Comparison of ENCODE assay signal across 27 mouse cellular contexts in genomic region chr14:23045322-23045721, GRCm38 (mm10).
DNase-seq lines count a peak whose midpoint lies in the region; ATAC-seq and TF ChIP-seq lines count a peak whose summit lies in the region.
"Had no signal": no experiment of that assay in that cellular context is flagged by ENCODE, and none has a peak within 500 bp of the region (broad histone marks: within the 10 kb centered on the region; RNA-seq: fewer than 3 reads in every experiment).

No protein-coding gene starts in this region.

- in situ Hi-C loops in CH12.LX (cut with MboI; ENCODE audit: low pct_ligation_motif_present, low pct_unique_long_range_greater_than_20kb, low sequenced_read_pairs), result loop anchor here (25.0 kb wide), 3 partner anchors 233 to 458 kb away; no protein-coding TSS in a partner anchor

- H3K4me2 ChIP-seq in CH12.LX (ENCODE audit: insufficient read depth, low read depth, poor library complexity, severe bottlenecking), result no peak overlapping the region
- H3K4me2 ChIP-seq in forebrain, embryonic 11.5 days (ENCODE audit: low read depth, low read length, severe bottlenecking), result no peak overlapping the region
- H3K4me2 ChIP-seq: embryonic facial prominence, embryonic 12.5 days; forebrain, embryonic 13.5 days; forebrain, embryonic 15.5 days had no signal

- H3K27ac ChIP-seq in CH12.LX (ENCODE audit: insufficient read depth, low read depth), result no peak overlapping the region
- 0 out of 2 replicates have a peak overlapping the region, but pooled peaks have one; percentile 57 for H3K27ac ChIP-seq in limb, embryonic 10.5 days
- no peak overlapping the region for H3K27ac ChIP-seq in forebrain, embryonic 11.5 days (ENCODE audit: low read depth, low read length)
- H3K27ac ChIP-seq: embryonic facial prominence, embryonic 10.5 days; embryonic facial prominence, embryonic 12.5 days; forebrain, embryonic 10.5 days; forebrain, embryonic 13.5 days; forebrain, embryonic 15.5 days had no signal

- no peaks in the 10 kb centered on the region for H3K27me3 ChIP-seq in CH12.LX (replicated peaks)
- peaks cover 29% of the 10 kb centered on the region; the same call in 1 of the 2 replicates for H3K27me3 ChIP-seq in limb, embryonic 10.5 days (ENCODE audit: low read depth, poor library complexity, severe bottlenecking)
- H3K27me3 ChIP-seq in forebrain, embryonic 11.5 days (ENCODE audit: control insufficient read depth, insufficient read depth, low read length), result no peaks in the 10 kb centered on the region
- H3K27me3 ChIP-seq: embryonic facial prominence, embryonic 12.5 days; forebrain, embryonic 15.5 days; Patski had no signal

- no peaks in the 10 kb centered on the region for H3K79me2 ChIP-seq in CH12.LX (replicated peaks; ENCODE audit: control insufficient read depth, extremely low read depth, insufficient read depth, poor library complexity, severe bottlenecking)

- no peak overlapping the region for H3K9ac ChIP-seq in CH12.LX (ENCODE audit: insufficient read depth, low read depth)
- H3K9ac ChIP-seq in forebrain, embryonic 11.5 days (ENCODE audit: low read length), result no peak overlapping the region
- H3K9ac ChIP-seq: embryonic facial prominence, embryonic 12.5 days; forebrain, embryonic 13.5 days; forebrain, embryonic 15.5 days; forebrain, postnatal 0 days had no signal

- no peak overlapping the region for H3K4me3 ChIP-seq in CH12.LX (replicated peaks in 1 of 3; ENCODE audit: low read depth in 2 of 3, low read length in 2 of 3, poor library complexity in 1 of 3)
- no peak overlapping the region for H3K4me3 ChIP-seq in limb, embryonic 10.5 days
- H3K4me3 ChIP-seq in forebrain, embryonic 11.5 days (ENCODE audit: low read depth, low read length), result no peak overlapping the region
- H3K4me3 ChIP-seq: embryonic facial prominence, embryonic 10.5 days; embryonic facial prominence, embryonic 12.5 days; forebrain, embryonic 10.5 days; forebrain, embryonic 13.5 days; forebrain, embryonic 15.5 days had no signal

- no peaks in the 10 kb centered on the region for H3K9me3 ChIP-seq in CH12.LX (replicated peaks; ENCODE audit: low read length)
- H3K9me3 ChIP-seq in limb, embryonic 10.5 days (replicated peaks), result no peaks in the 10 kb centered on the region
- H3K9me3 ChIP-seq in forebrain, embryonic 11.5 days (ENCODE audit: control insufficient read depth, low read length), result no peaks in the 10 kb centered on the region
- H3K9me3 ChIP-seq: embryonic facial prominence, embryonic 10.5 days; embryonic facial prominence, embryonic 12.5 days; forebrain, embryonic 10.5 days; forebrain, embryonic 13.5 days; forebrain, embryonic 15.5 days had no signal

- ATAC-seq in common myeloid progenitor, adult 5-6 weeks (replicated peaks; ENCODE audit: low read depth, poor library complexity, severe bottlenecking), result peak; percentile 72; the same call in 1 of the 2 replicates
- no peak for ATAC-seq in activated CD4-positive, CD25-positive, alpha-beta regulatory T cell, adult 4 months
- ATAC-seq in forebrain, embryonic 11.5 days (replicated peaks; ENCODE audit: low FRiP score), result no peak
- ATAC-seq: CD4-positive, CD25-positive, alpha-beta regulatory T cell, adult 4 months; forebrain, embryonic 13.5 days; forebrain, embryonic 15.5 days; forebrain, postnatal 0 days; Patski had no signal

- WGBS in limb, embryonic 10.5 days, result 12% methylated on average over 1 of the region's 1 CpGs
- WGBS in forebrain, embryonic 11.5 days, result 12% methylated on average over 1 of the region's 1 CpGs

- no peak for TF ChIP-seq RAD21 in CH12.LX (IDR thresholded peaks at IDR 0.05; ENCODE audit: low read depth, low read length)

- dilution Hi-C loops in CH12.LX (cut with MboI; ENCODE audit: extremely low pct_ligation_motif_present, extremely low pct_unique_long_range_greater_than_20kb, low sequenced_read_pairs), result no loop called here

- no peak for TF ChIP-seq POLR2A in CH12.LX (IDR thresholded peaks at IDR 0.05; ENCODE audit: low read depth, low read length)

- H3K4me1 ChIP-seq in CH12.LX (ENCODE audit: control insufficient read depth in 1 of 2, insufficient read depth in 2 of 2), result peaks cover 4 to 19% of the 10 kb centered on the region in 2 experiments; a peak in 2 of 4 replicates
- peaks cover 50% of the 10 kb centered on the region for H3K4me1 ChIP-seq in limb, embryonic 10.5 days
- no peaks in the 10 kb centered on the region for H3K4me1 ChIP-seq in forebrain, embryonic 11.5 days (replicated peaks; ENCODE audit: control insufficient read depth, insufficient read depth, low read length)
- H3K4me1 ChIP-seq: embryonic facial prominence, embryonic 12.5 days; forebrain, embryonic 13.5 days; forebrain, embryonic 15.5 days had no signal

- TF ChIP-seq EP300 in CH12.LX (IDR thresholded peaks at IDR 0.05; ENCODE audit: low read length), result no peak

- no peaks in the 10 kb centered on the region for H3K36me3 ChIP-seq in CH12.LX (replicated peaks in 1 of 2; ENCODE audit: control insufficient read depth in 1 of 2, insufficient read depth in 1 of 2, low read length in 1 of 2)
- no peaks in the 10 kb centered on the region for H3K36me3 ChIP-seq in limb, embryonic 10.5 days
- H3K36me3 ChIP-seq in forebrain, embryonic 11.5 days (ENCODE audit: control insufficient read depth, insufficient read depth, low read length), result no peaks in the 10 kb centered on the region
- H3K36me3 ChIP-seq: embryonic facial prominence, embryonic 10.5 days; embryonic facial prominence, embryonic 12.5 days; forebrain, embryonic 10.5 days; forebrain, embryonic 15.5 days had no signal

- no peak for TF ChIP-seq CTCF in CH12.LX (conservative IDR thresholded peaks at IDR 0.05 in 1 of 2, IDR thresholded peaks at IDR 0.05 in 1 of 2; ENCODE audit: low read depth in 2 of 2, low read length in 2 of 2)

- DNase-seq in 416B (ENCODE audit: low read depth) (peak; percentile 32), CH12.LX (ENCODE audit: extremely low read depth) (peak; percentile 17)
- no peak for DNase-seq in limb, embryonic 10.5 days (ENCODE audit: low spot score)
- no peak for DNase-seq in thymus, postnatal 0 days (ENCODE audit: low spot score)
- no peak for DNase-seq in right cerebral cortex, postnatal 4 days
- DNase-seq in forebrain, embryonic 11.5 days (ENCODE audit: low spot score), result no peak
- DNase-seq: adrenal gland, adult 2 months; adrenal gland, postnatal 10 days; adrenal gland, postnatal 25 days; B cell, adult 2 months; cerebellum, adult 11 months; cerebellum, adult 18-20 months; cerebellum, adult 8-10 months; cerebellum, adult 9-11 months; cerebellum, postnatal 14 days; cerebellum, postnatal 36 days; embryo, embryonic 11 days; forebrain, postnatal 0 days had no signal

TF ChIP-seq in CH12.LX, 34 proteins besides CTCF, POLR2A, EP300 and RAD21:
- TF ChIP-seq POLR2AphosphoS2 (IDR thresholded peaks at IDR 0.05; ENCODE audit: low read depth, low read length) (no peak), USF2 (conservative IDR thresholded peaks at IDR 0.05; ENCODE audit: low read depth, low read length) (no peak), PAX5 (IDR thresholded peaks at IDR 0.05; ENCODE audit: low read length) (no peak), MEF2A (IDR thresholded peaks at IDR 0.05; ENCODE audit: borderline replicate concordance, low read depth, low read length) (no peak), JUN (IDR thresholded peaks at IDR 0.05; ENCODE audit: insufficient read depth, low read depth, low read length) (no peak), GABPA (IDR thresholded peaks at IDR 0.05; ENCODE audit: insufficient replicate concordance, low read depth, low read length) (no peak), RCOR1 (conservative IDR thresholded peaks at IDR 0.05; ENCODE audit: low read depth, low read length) (no peak), NRF1 (IDR thresholded peaks at IDR 0.05; ENCODE audit: low read depth, low read length) (no peak), TBP (conservative IDR thresholded peaks at IDR 0.05; ENCODE audit: low read depth, low read length) (no peak), SMC3 (IDR thresholded peaks at IDR 0.05; ENCODE audit: low read depth, low read length) (no peak), MXI1 (IDR thresholded peaks at IDR 0.05; ENCODE audit: low read depth, low read length) (no peak), NELFE (IDR thresholded peaks at IDR 0.05; ENCODE audit: low read depth, low read length) (no peak), E2F4 (IDR thresholded peaks at IDR 0.05; ENCODE audit: insufficient replicate concordance, low read depth, low read length) (no peak), BHLHE40 (IDR thresholded peaks at IDR 0.05; ENCODE audit: low read depth, low read length) (no peak), ZC3H11A (IDR thresholded peaks at IDR 0.05; ENCODE audit: low read depth, low read length) (no peak), CHD2 (IDR thresholded peaks at IDR 0.05; ENCODE audit: low read length) (no peak)

Comparison
In these comparisons a context has a peak if more than half of its experiments do, and no peak if none do; other contexts are left out.
1. DNase-seq: peak in 416B (single experiment) and CH12.LX (single experiment); none in limb, embryonic 10.5 days (single experiment), thymus, postnatal 0 days (single experiment), right cerebral cortex, postnatal 4 days (single experiment) and forebrain, embryonic 11.5 days (single experiment).